Mouse (Mus musculus) left cerebral cortex, postnatal 14 days (tissue): Measurements from ENCODE around the gene Lsamp. TPM values are rescaled to one million over a fixed set of nuclear protein-coding genes. Genes with fewer than 3 reads are reported as not detected.

ENCODE experiments used
- DNase-seq, 2 experiments: peaks; one replicate each; pipeline ENCODE4 v3.0.0; 2021 to 2022; ENCODE audit warnings: low spot score in 2 of 2, mixed read lengths in 1 of 2
- intact Hi-C: fragments of 180-260 bp; cut with DNase I; formaldehyde crosslinking; loops from one replicate; pipeline ENCODE4 v1.15.1; 2025
- total RNA-seq, 2 experiments: library from RNA; stranded (reverse); gene quantifications; 2 replicates each; pipeline ENCODE4 v1.2.3; 2021

The Lsamp gene
- total RNA-seq, 2 experiments from 2014 or later = 271 to 294 TPM

DNA sequence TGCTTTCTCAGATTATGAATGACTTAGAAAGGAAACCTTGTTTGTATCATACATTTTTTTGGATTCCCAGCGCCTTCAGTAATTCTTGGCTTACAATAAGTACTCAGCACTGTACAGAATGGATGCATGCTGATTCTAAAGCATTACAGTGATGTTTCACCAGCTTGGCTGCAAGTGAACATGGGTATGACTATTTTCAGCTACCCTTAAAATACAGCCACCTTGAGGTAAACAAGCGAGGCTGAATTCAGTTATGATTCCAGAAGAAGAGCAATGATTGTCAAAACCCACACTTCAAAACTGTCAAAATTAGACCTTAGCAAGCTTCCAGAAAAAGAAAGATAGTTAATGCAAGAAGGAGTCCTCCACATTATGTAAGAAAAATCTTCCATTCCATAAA is 1089.3 kb downstream of the Lsamp start:
- intact Hi-C loops = no loop called here
- no peak for DNase-seq

DNA sequence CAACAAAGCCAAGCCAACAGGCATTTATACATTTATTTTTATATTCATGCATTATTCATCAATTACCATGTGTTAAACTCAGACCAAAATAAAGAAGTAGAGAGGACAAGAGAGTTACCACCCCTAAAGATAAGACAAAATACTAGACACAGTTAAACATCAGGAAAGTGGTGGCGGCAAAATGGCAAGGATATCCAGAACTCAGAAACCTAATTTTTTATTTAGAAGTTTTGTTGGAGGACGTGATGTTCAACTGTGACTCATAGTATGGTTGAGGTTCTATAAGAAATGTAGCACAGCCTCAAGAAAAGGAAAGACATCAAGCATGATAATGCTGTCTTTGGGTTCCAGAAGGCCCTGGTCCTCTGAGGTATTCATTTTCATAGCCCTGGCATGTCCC is 1104.5 kb downstream of the Lsamp start:
- intact Hi-C loops = no loop called here
- DNase-seq = no peak

DNA sequence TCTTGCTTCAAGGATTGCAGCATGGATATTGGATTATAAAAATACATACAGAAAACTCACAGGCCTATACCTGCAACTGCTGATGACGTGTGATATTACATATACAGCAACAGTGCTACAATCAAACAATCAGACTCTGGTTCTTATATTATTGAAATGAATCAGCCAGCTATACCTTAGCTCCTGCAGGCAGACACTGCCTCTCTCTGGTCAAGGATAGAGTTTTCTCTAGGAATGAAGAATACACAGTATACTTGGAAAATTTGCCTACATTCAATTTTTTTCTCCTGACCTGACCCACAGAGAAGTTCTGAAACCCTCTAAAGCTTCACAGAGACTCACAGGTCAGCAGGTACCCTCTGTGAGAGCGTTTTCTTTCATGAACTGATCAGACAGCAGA is 1105.9 kb downstream of the Lsamp start:
- no peak for DNase-seq
- intact Hi-C loops = no loop called here

DNA sequence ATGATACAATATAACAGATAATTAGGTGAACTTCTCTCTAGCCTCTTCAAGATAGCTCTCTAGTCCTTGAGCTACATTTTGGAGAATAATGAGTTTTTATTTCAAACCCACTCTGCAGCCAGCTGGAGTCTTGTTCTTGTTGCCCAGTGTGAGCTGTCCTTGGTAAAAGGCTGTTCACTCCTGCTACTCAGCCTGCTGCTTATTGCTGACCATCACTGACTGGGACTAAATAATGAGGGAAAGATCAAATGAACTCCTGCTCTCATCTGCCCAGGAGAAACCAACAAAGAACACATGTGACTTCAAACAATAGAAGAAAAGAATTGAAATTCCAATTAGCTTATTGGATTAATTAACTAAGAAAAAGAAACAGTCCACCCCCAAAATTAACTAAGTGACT is 1107.1 kb downstream of the Lsamp start:
- no peak for DNase-seq
- intact Hi-C loops = no loop called here

DNA sequence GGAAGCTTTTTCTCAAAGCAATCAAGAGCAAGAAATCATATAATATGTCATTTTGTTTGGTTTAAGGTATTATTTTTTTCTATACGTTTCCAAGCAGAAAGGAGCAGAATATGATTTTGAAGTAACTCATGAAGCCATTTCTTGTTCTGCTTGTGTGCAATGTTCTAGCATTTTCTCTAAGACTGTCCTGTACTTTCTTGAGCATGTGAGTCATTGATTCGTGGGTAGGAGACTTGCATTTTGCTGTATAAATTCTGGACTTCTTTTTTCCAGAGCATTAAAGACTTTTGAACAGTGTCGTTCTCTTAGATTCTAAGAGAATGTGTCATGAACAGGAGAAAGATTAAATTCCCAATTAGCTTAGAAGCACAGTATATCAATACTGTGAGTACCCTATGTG is 1118.6 kb downstream of the Lsamp start:
- intact Hi-C loops = no loop called here
- no peak for DNase-seq

DNA sequence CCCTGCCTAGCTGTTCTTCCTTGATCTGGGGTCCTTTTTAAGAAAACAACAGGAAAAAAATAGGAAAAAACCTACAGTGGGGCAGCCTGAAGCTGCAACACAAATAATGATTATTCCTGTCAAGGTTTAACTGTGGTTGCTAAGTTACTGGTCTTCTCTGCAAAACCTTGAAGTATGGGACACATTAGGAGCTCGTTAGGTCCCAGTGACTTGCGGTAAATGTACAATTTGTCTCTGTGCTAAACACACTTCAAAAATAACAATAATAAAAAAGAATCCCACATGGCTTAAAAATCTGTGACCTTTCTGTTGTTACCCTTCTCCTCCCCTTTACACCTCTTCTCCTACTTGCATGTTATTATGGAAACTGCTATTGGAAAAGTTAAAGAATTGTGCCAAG is 1140.2 kb downstream of the Lsamp start:
- no peak for DNase-seq
- intact Hi-C loops = no loop called here

DNA sequence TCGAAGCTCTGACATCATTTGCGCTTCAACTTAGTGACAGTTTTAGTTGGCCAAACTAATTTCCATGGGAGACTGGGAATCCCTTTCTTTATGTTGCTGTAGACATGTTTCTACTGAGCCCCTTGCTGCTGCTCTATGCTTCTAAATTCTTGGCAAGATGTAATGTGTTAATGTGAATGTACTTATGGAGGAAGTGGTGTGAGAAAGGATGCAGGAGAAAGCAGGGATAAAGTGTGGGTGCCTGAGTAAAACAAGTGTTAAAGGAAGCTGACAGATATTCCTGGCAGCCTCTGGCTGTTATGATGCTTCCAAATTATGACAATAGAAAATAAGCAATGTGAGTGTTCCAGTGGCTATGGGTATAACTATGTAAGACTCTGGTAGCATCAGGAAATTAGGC is 1140.9 kb downstream of the Lsamp start:
- DNase-seq = peak; percentile 4 to 27
- intact Hi-C loops = no loop called here

DNA sequence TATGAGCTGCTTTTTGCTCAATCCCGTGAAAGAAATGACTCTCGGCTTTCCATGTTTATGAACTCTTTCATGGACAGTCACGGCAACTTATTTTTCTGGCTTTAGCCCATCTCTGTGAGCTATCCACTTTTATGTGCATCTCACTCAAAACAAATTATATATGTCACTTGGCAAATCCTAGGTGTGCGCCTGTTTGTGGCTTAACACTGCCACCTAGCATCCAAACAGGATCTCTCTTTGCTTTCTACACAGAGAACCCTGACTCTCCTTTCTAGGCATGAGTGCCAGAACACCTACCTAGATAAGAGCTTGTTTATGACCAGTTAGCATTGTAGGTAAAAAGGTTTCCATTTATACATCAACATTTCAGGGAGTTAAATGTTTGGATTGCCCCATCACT is 1146.9 kb downstream of the Lsamp start:
- peak; percentile 43 to 51 for DNase-seq
- intact Hi-C loops = loop anchor here (10.0 kb wide), 1 partner anchor 666 kb away; no protein-coding TSS in a partner anchor

DNA sequence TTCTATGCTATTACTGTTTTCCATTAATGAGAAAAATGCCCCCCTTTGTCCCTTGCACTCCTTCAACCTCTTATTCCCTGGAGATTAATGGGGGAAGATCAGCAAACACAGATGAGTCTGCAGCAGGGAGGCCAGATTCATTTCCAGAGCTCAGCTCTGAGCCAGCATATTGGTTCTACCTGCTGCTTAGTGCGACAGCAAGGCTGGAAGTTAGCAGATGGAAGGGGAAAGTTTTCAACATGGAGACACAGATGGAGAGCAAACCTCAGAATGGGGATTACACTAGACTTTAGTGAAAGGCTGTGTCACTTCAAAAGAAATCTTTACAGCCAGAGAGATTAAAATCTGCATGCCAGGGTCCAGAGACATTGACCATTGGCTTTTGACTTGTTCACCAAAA is 1188.7 kb downstream of the Lsamp start:
- DNase-seq = no peak
- intact Hi-C loops = no loop called here

DNA sequence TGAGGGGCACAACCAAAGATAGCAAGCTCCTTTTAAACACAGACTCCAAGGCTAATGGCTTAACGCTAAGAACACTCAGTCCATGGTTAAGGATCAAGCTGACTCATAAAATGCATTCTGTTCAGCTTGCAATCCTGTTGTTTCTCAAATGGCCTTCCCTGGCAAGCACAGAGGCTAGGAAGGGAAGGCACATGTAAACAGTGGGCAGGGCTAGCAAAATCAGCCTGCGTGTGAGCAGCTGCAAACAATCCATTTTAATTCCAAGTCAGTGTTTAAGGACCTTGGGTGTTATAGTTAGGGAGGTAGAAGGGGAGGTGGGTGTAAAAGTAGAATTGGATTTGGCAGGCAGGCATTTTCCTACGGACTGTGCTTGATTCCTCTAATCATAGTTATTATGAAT is 1195.4 kb downstream of the Lsamp start:
- intact Hi-C loops = no loop called here
- DNase-seq = no peak

DNA sequence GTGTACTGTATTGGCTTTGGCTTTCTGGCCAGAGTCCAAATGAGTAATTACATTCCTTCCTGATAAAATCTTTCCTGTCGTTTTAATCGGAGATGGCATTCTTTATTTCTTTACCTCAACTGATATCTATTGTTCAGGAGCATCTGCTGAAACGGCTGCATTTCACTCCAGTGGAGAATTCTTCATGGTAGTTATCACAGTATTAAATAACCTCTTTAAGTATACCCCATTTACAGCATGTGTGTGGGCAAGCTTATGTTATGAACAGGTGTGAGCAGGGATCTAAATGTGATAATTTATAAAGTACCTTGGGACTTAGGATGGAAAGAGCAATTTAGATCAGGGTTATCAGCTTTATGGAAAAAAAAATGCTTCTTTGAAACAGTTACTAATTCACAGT is 1196.7 kb downstream of the Lsamp start:
- intact Hi-C loops = no loop called here
- DNase-seq = no peak

DNA sequence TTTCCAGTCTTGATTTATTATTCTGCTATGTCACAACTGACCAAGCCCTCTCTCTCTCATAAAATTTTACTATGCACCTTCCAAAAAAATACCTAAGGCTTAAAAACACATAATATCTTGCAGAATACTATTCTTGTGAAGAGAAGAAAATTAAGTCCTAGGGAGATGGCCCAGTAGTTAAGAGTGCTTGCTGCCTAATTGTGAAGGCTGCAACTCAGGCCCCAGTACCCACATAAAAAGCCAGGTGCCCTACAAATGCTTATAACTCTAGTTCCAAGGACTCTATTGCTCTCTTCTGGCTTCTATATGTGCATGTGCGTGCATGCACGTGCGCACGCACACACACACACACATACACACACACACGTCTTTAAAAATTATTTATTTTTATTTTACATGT is 1225.9 kb downstream of the Lsamp start:
- no peak for DNase-seq
- intact Hi-C loops = no loop called here

DNA sequence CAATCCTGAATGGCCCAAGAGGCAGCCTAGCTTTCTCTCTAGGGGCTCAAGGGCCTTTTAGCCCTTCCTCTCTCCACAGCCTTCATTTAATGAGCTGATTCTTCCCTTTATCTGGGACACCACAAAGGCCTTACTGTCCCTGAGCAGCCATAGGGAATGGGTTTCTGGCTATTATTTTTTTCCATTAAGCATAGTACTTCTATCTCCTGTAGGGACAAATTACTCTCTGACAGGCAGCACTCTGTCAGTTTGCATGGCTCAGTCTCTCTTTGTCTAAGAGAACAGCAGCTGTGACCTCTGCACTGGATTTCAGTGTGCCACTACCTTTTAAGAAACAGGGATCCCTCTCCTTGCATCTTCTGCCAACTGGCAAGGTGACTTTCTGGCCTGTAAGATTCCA is 1251.7 kb downstream of the Lsamp start:
- no peak for DNase-seq
- intact Hi-C loops = no loop called here

DNA sequence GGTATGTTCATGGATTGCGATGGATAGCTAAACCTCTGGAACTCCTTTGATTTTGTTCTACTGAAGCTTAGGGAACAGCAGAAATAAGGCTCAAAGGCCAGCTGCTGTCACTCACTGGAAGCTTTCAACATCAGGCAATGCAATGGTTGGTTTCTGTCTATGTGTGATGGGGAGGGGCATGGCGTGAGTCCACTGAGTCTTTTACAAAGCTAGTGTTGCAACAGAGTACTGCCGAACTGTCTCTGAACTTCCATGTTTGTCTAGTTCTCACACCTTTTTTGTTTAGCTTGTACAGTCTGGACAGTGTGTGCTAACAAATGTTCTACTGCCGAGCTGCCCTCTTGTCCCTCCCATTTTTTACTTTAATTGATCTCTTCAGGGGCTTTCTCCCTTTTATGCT is 1258.7 kb downstream of the Lsamp start:
- intact Hi-C loops = loop anchor here (10.0 kb wide), 2 partner anchors 268 to 1258 kb away; partner anchors contain the start of gene Lsamp

DNA sequence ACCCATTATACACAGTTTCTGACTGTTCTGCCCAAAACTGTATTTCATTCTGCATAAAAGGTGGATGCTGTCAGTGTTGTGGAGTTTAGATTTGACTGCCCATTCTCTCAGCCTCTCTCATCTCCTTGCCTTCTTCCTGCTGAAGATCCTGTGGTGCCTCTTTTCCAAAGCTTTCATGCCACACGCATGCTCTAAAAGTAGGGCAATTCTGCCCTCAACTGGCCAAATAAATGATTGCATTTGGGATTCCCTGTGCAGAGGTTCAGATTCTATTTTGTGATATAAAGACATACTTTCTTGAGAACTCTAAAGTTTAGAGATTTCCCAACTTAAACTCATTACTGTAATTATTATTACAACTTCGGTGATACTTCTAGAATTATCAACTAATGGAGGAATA is 1260.5 kb downstream of the Lsamp start:
- intact Hi-C loops = loop anchor here (10.0 kb wide), 2 partner anchors 270 to 1260 kb away; partner anchors contain the start of gene Lsamp

More for the DNA sequence above, 1258.7 kb downstream of the Lsamp start:
- no peak for DNase-seq

DNA sequence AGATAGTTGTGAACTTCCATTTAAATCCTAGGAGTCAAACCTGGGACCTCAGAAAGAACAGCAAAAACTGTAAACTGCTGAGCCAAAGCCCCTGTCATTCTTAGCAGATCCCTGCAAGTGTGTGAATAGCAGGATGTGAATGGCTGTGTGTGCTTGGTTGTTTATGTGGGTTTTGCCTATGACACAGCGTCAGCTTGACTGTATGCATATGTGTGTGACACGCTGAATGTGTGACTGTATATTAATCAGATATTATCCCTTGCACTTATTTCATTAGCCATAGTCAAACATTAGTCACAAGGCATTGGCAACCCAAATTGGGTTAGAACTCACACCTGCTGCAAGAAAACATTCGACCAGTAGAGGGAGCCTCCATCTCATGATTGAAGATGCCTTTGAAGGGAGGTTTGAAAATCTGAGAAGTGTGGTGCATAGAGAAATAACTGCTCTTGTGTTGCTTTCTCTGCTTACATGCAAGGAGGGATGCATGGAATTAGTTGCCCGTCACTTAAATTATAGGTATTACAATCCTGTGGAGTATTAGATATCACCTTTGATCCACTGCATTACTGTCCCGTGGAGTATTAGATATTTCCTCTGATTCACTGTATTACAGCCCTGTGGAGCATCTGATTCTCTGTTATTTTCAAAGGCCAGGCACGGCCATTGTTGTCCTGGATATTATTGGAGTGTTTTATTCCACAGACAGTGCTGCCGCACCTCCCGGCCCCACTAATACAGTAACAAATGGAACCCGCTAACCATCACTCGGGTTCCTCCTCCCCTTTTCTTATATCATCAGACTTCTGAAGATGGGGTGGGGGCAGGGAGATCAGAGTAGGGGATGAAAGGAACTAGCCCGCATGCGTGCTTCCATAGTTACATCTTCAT is 1274.2 kb downstream of the Lsamp start:
- DNase-seq = peak; percentile 76 to 88
- intact Hi-C loops = loop anchor here (5.0 kb wide), 1 partner anchor 904 kb away; no protein-coding TSS in a partner anchor

More for the DNA sequence above, 1260.5 kb downstream of the Lsamp start:
- peak; percentile 80 to 84 for DNase-seq

DNA sequence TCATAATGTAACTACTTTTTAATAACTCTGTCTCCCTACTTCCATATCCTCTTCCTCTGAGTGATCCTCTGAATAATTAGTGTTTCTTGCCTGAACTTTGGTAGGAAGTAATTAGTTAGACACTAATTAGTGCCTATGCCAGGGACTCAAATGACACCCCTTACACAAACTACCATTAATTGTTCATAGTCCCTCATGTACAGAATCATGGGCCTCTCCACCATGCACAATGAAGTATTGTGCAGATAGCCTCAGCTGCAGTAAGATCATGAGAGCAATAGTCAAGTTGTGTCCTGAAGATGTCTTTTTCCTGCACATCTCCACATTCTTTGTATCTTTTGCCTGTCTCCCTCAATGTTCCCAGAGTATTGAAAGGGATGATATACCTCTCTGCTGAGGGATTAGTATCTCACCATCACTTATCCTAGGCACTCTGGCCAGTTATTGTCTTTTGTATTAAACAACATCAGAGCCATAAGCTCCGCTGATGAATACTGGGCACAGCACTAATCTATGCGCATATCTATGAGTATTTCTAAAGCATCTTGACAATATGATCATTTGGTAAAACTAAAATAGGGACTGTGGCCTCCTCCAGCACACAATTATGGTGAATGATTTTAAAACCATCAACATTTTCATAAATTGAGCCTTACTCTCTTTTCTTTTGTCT is 1292.0 kb downstream of the Lsamp start:
- DNase-seq = no peak
- intact Hi-C loops = no loop called here

DNA sequence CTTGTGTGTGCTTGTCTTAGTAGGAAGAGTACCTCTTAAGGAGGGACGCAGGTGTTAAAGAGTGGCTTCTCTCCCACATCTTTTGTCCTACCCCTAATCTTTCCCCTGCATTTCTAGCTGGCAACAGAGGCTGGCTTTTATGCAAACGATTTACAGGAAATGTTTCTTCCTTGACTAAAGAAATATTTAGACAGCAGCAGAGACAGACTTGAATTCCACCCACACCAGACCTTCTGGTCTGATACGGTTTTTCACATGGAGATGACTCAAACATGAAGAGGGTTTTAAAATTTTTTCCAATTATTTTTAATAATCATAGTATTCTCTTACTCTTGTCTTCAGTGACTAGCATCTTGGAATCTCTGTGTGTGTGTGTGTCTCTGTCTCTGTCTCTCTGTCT is 1333.8 kb downstream of the Lsamp start:
- intact Hi-C loops = no loop called here
- DNase-seq = no peak

DNA sequence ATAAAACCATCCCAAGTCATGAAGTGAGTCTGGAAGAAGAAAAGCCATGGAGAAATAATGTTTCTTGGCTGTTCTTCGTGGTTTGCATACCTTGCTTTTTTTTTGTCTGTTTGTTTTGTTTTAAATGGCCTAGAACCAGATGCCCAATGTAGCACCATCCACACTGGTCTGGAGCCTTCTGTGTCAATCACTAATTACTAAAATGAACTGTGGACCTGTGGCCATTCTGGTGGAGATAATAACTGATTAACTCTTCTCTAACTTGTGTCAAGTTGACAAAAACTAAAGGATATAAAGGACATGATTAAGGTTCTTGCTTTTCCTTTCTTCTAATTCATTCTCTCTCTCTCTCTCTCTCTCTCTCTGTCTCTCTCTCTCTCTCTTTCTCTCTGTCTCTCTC is 1359.3 kb downstream of the Lsamp start:
- DNase-seq = no peak
- intact Hi-C loops = no loop called here

DNA sequence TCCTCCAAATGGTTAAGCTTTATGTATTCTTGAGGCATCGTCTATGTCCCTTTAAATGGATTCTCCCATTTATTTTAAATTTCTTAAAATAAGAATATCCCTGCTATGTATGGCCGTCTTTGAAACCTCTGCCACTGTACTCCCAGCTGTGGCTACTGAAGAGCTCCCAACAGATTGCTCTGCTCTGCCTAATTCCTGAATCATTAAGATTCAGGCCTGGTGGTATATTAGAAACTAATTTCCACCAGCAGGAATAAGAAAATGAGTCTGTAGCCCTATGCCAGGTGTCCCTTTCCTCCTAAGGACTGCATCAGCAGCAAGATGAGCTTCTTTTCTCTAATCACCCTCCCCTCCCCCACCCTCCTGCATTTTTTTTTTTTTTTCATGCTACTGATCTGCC is 1381.0 kb downstream of the Lsamp start:
- no peak for DNase-seq
- intact Hi-C loops = no loop called here

DNA sequence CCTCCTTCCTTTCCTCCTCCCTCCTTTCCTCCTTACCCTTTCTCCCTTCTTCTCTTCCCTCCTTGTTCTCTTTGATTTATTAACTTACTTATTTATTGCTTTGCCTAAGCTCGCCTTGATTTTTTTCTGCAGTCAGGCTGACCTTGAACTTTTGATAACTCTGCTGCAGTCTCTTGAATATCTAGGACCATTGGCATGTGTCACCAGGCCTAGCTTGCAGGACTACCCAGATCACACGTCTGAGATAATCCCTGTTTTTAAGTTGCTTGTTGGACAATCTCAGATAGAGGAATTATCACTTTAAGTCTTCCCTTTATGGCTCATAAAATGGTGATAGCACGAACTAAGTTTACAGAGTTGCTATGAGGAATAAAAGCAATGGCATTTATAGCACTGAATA is 1399.5 kb downstream of the Lsamp start:
- no peak for DNase-seq
- intact Hi-C loops = no loop called here
